Mouse (Mus musculus): ENCODE results near the gene Nup85. TPM values are rescaled to one million over a fixed set of nuclear protein-coding genes. Genes with fewer than 3 reads are reported as not detected.
A peak's percentile ranks its signal among the peaks of the same experiment; 100 is the strongest.
"Not testable (repeated sequence)": the region's sequence is repeated elsewhere in the genome, so short reads cannot be mapped to it uniquely, and the experiment has no call there.

Gene Nup85
- polyA plus RNA-seq (2012; ENCODE audit: insufficient read depth, insufficient read length, missing spikeins): 32.3 and 34.6 TPM in 2 replicates

DNA sequence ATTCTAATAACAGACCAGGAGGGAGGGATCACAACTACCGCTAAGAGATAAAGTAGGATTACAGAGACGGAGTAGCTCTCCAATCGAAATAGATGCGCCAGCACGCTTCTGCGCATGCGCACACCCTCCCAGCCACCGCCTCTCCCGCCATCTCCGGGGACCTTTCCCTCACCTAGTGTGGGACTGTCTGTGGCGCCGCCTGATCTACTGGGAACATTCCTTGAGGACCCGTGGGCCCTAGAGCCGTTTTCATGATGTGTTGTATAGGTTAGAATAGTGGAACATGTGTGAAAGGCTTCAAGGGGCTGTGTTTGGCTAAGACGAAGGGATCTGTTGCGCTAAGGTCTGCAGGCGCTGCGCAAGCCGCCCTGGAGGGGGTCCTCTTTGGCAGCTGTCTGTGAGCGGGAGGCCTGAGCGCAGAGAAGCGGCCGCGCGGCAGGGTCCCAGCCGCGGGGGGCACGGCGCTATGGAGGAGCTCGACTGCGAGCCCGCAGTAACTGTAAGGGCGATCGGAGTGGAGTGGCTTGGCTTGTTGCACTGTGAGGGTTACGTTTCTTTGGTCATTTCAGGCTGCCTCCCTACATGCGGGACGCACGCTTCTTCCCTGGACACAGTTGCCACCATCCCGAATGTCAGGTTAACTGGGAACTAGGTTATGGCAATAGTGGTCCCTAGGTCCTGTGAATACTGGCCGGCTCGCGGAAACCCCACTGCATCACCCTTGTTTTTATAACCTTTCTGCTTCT lies at the start of gene Nup85:
Gene Nup85 (plus strand): TSS at position 371 of the 746 bp plus-strand sequence.
- TF ChIP-seq CTCF (IDR thresholded peaks at IDR 0.05; ENCODE audit: low read depth, low read length) (no peak), POLR2A (IDR thresholded peaks at IDR 0.05; ENCODE audit: borderline replicate concordance, low read depth, low read length) (no peak)
- H3K4me1 ChIP-seq (ENCODE audit: control insufficient read depth, insufficient read depth, low read length): peaks cover 11% of the 10 kb centered on the region
- H3K27ac ChIP-seq (ENCODE audit: insufficient read depth, low read depth, low read length): peak within 1 kb of the TSS; percentile 90
- peak within 1 kb of the TSS; percentile 90 for H3K4me3 ChIP-seq (ENCODE audit: insufficient read depth, low read length)

DNA sequence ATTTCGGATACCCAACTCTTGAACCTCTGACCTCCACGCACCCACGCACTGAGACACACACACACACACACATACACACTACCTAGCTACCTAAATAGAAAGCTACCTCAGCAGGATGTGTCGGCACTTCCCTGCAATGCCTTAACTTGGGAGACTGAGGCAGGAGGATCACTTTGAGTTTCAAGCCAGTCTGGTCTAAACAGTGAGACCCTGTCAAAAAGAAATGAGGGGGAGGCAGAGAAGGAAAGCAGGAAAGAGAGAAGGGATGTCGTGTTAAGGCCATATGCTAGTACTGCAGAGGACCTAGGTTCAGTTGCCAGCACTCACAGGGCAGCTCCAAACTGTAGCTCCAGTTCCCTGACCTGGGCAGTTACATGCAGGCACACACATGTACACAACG lies 49.2 kb upstream of the Nup85 start:
- TF ChIP-seq CTCF (IDR thresholded peaks at IDR 0.05; ENCODE audit: low read depth, low read length) (no peak), POLR2A (IDR thresholded peaks at IDR 0.05; ENCODE audit: borderline replicate concordance, low read depth, low read length) (no peak)
- peaks cover 28% of the 10 kb centered on the region for H3K4me1 ChIP-seq (ENCODE audit: control insufficient read depth, insufficient read depth, low read length)
- no peak overlapping the region for H3K27ac ChIP-seq (ENCODE audit: insufficient read depth, low read depth, low read length)
- H3K4me3 ChIP-seq (ENCODE audit: insufficient read depth, low read length): no peak overlapping the region

GRCm38 (mm10) chr11:115516942-115517341 lies 47.3 kb upstream of the Nup85 start:
- H3K4me1 ChIP-seq (ENCODE audit: control insufficient read depth, insufficient read depth, low read length): peaks cover 11% of the 10 kb centered on the region
- H3K27ac ChIP-seq (ENCODE audit: insufficient read depth, low read depth, low read length): no peak overlapping the region
- TF ChIP-seq CTCF (IDR thresholded peaks at IDR 0.05; ENCODE audit: low read depth, low read length) (no peak), POLR2A (IDR thresholded peaks at IDR 0.05; ENCODE audit: borderline replicate concordance, low read depth, low read length) (no peak)

GRCm38 (mm10) chr11:115518693-115519092 lies 45.5 kb upstream of the Nup85 start:
- Histone ChIP-seq H3K4me1 (ENCODE audit: control insufficient read depth, insufficient read depth, low read length) (peaks cover 5% of the 10 kb centered on the region), H3K4me3 (ENCODE audit: insufficient read depth, low read length) (no peak overlapping the region), H3K27ac (ENCODE audit: insufficient read depth, low read depth, low read length) (no peak overlapping the region)
- TF ChIP-seq CTCF (IDR thresholded peaks at IDR 0.05; ENCODE audit: low read depth, low read length) (no peak), POLR2A (IDR thresholded peaks at IDR 0.05; ENCODE audit: borderline replicate concordance, low read depth, low read length) (no peak)

More at GRCm38 (mm10) chr11:115516942-115517341, 47.3 kb upstream of the Nup85 start:
- no peak overlapping the region for H3K4me3 ChIP-seq (ENCODE audit: insufficient read depth, low read length)

DNA sequence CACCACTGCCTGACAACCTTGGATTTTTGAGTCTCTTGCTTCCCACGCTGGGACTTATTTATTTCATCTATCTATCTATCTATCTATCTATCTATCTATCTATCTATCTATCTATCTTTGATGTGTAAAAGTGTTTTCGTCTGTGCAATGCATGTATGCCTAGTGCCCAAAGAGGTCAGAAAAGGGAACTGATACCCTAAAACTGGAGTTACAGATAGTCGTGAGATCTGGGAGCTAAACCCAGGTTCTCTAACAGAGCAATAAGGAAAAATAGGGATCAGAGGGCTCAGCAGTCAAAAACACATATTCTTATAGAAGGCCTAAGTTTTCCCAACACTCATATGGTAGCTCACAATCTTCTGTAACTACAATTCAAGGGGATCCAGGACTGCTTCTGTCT lies 44.7 kb upstream of the Nup85 start:
- H3K27ac ChIP-seq (ENCODE audit: insufficient read depth, low read depth, low read length): no peak overlapping the region
- H3K4me3 ChIP-seq (ENCODE audit: insufficient read depth, low read length): no peak overlapping the region
- TF ChIP-seq POLR2A (IDR thresholded peaks at IDR 0.05; ENCODE audit: borderline replicate concordance, low read depth, low read length): no peak
- TF ChIP-seq CTCF (IDR thresholded peaks at IDR 0.05; ENCODE audit: low read depth, low read length): no peak
- H3K4me1 ChIP-seq (ENCODE audit: control insufficient read depth, insufficient read depth, low read length): peaks cover 5% of the 10 kb centered on the region

DNA sequence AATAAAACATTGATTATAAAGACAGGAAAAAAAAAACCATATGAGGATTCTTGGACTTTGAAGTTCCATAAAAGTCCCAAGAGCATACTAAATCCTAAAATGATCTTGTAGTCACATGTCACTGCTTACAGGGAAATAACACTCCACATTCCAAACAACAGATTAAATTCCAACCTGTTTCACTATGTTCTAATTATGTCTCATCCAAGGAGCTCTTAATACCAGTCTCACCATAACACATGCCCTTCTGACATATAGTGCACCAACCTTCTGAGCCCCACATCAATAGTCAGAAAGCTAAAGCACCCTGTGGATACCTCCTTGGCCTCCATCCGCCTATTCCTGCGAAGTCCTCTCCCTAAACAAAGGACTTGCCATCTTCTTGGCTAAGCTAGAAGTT lies 44.0 kb upstream of the Nup85 start:
- Histone ChIP-seq H3K27ac (ENCODE audit: insufficient read depth, low read depth, low read length) (no peak overlapping the region), H3K4me3 (ENCODE audit: insufficient read depth, low read length) (no peak overlapping the region), H3K4me1 (ENCODE audit: control insufficient read depth, insufficient read depth, low read length) (peaks cover 2% of the 10 kb centered on the region; the same call in 1 of the 2 replicates)
- TF ChIP-seq POLR2A (IDR thresholded peaks at IDR 0.05; ENCODE audit: borderline replicate concordance, low read depth, low read length): no peak
- no peak for TF ChIP-seq CTCF (IDR thresholded peaks at IDR 0.05; ENCODE audit: low read depth, low read length)

DNA sequence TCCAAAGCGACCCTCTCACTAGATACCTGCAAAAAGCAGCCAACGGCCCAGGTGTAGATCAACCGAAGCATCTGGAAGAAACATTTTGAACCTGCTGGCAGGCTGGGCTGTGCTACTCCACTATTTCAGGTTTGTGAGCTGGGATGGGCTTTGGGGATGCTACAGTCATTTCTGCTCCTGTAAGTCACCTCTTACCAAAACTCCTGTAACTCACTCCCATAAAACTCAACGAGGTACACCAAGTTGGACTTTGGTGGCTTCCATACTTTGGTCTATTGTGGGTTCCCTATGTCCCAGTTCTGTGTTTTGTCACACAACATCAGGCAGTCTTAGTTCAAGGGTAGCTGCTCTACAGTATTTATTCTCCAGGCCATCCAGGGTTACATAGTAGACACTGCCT lies 43.2 kb upstream of the Nup85 start:
- H3K4me1 ChIP-seq (ENCODE audit: control insufficient read depth, insufficient read depth, low read length): peaks cover 2% of the 10 kb centered on the region; the same call in 1 of the 2 replicates
- no peak overlapping the region for H3K4me3 ChIP-seq (ENCODE audit: insufficient read depth, low read length)
- no peak overlapping the region for H3K27ac ChIP-seq (ENCODE audit: insufficient read depth, low read depth, low read length)
- no peak for TF ChIP-seq CTCF (IDR thresholded peaks at IDR 0.05; ENCODE audit: low read depth, low read length)
- no peak for TF ChIP-seq POLR2A (IDR thresholded peaks at IDR 0.05; ENCODE audit: borderline replicate concordance, low read depth, low read length)

GRCm38 (mm10) chr11:115522238-115522637 lies 42.0 kb upstream of the Nup85 start:
- TF ChIP-seq POLR2A (IDR thresholded peaks at IDR 0.05; ENCODE audit: borderline replicate concordance, low read depth, low read length) (no peak), CTCF (IDR thresholded peaks at IDR 0.05; ENCODE audit: low read depth, low read length) (no peak)
- Histone ChIP-seq H3K4me1 (ENCODE audit: control insufficient read depth, insufficient read depth, low read length) (peaks cover 2% of the 10 kb centered on the region; the same call in 1 of the 2 replicates), H3K27ac (ENCODE audit: insufficient read depth, low read depth, low read length) (no peak overlapping the region), H3K4me3 (ENCODE audit: insufficient read depth, low read length) (no peak overlapping the region)

GRCm38 (mm10) chr11:115522703-115523102 lies 41.5 kb upstream of the Nup85 start:
- no peak overlapping the region for H3K27ac ChIP-seq (ENCODE audit: insufficient read depth, low read depth, low read length)
- no peak overlapping the region for H3K4me3 ChIP-seq (ENCODE audit: insufficient read depth, low read length)
- TF ChIP-seq CTCF (IDR thresholded peaks at IDR 0.05; ENCODE audit: low read depth, low read length) (no peak), POLR2A (IDR thresholded peaks at IDR 0.05; ENCODE audit: borderline replicate concordance, low read depth, low read length) (no peak)
- H3K4me1 ChIP-seq (ENCODE audit: control insufficient read depth, insufficient read depth, low read length): peaks cover 2% of the 10 kb centered on the region; the same call in 1 of the 2 replicates

DNA sequence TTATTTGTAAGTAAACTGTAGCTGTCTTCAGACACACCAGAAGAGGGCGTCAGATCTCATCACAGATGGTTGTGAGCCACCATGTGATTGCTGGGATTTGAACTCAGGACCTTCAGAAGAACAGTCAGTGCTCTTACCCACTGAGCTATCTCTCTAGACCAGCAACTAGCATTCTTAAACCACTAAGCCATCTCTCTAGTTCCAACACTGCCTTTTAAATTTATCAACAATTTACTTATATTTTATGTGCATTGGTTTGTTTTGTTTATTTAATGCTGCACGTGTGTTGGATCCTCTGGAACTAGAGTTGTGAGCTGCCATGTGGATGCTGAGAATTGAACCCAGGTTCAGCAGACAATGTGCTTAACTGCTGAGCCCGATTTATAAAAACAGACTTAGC lies 37.8 kb upstream of the Nup85 start:
- H3K4me3 ChIP-seq (ENCODE audit: insufficient read depth, low read length); H3K27ac ChIP-seq (ENCODE audit: insufficient read depth, low read depth, low read length); H3K4me1 ChIP-seq (ENCODE audit: control insufficient read depth, insufficient read depth, low read length): not testable (repeated sequence)
